Mouse (Mus musculus) spleen, adult 10 weeks (tissue): ENCODE data around the gene Plxna2. TPM values are rescaled to one million over a fixed set of nuclear protein-coding genes. Genes with fewer than 3 reads are reported as not detected.

Experiments
- polyA plus RNA-seq: library from polyadenylated mRNA; stranded (reverse); fragments of 350-450 nt; fragmentation: Illumina TruSeq; extraction: RNeasy Lipid Tissue Mini Kit (QIAGEN cat#74804); gene quantifications from one replicate; pipeline ENCODE4 v1.2.3, GENCODE M21; 2015; ENCODE audit warnings: low replicate concordance; ENCODE audit not compliant: insufficient read depth

The Plxna2 gene
- polyA plus RNA-seq: 2.5 TPM

GRCm38 (mm10) chr1:194617918-194618317, at the start of gene Plxna2:
Gene Plxna2 (plus strand): TSS chr1:194618218.

